Mouse (Mus musculus) liver, embryonic 15.5 days (tissue): Measurements from ENCODE around the gene Tomm20. TPM values are rescaled to one million over a fixed set of nuclear protein-coding genes. Genes with fewer than 3 reads are reported as not detected.
A peak's percentile ranks its signal among the peaks of the same experiment; 100 is the strongest.

Experiments used
- ATAC-seq: fragments of 200-750 bp; cut with Nextera tagmentation; 2 replicates; pipeline ENCODE4 v1.8.0; 2017; ENCODE audit warnings: moderate number of reproducible peaks, mild to moderate bottlenecking, moderate library complexity; ENCODE audit not compliant: insufficient read depth
- H3K27ac ChIP-seq: fragments of 300-500 bp; sonication (generic); replicated peaks from 2 replicates; pipeline ENCODE4 v1.5.1; 2015; ENCODE audit warnings: mild to moderate bottlenecking, inconsistent platforms
- H3K27me3 ChIP-seq: fragments of 300-500 bp; sonication (generic); 2 replicates; pipeline ENCODE4 v1.6.1; 2015; ENCODE audit warnings: mild to moderate bottlenecking, inconsistent platforms
- H3K36me3 ChIP-seq: fragments of 300-500 bp; sonication (generic); replicated peaks from 2 replicates; pipeline ENCODE4 v1.6.1; 2015; ENCODE audit warnings: moderate library complexity, mild to moderate bottlenecking, inconsistent platforms
- H3K4me1 ChIP-seq: fragments of 300-500 bp; sonication (generic); replicated peaks from 2 replicates; pipeline ENCODE4 v1.6.1; 2015; ENCODE audit warnings: inconsistent platforms
- H3K4me2 ChIP-seq: fragments of 300-500 bp; sonication (generic); 2 replicates; pipeline ENCODE4 v1.6.1; 2015; ENCODE audit warnings: moderate library complexity, mild to moderate bottlenecking, inconsistent platforms
- H3K4me3 ChIP-seq: fragments of 300-500 bp; sonication (generic); replicated peaks from 2 replicates; pipeline ENCODE4 v1.5.1; 2015; ENCODE audit warnings: mild to moderate bottlenecking, inconsistent platforms
- H3K9ac ChIP-seq: fragments of 300-500 bp; sonication (generic); 2 replicates; pipeline ENCODE4 v1.6.1; 2015; ENCODE audit warnings: moderate library complexity, mild to moderate bottlenecking, inconsistent platforms
- H3K9me3 ChIP-seq: fragments of 300-500 bp; sonication (generic); replicated peaks from 2 replicates; pipeline ENCODE4 v1.6.1; 2016; ENCODE audit warnings: inconsistent platforms
- WGBS: fragments of 180-500 bp; shearing (Covaris S2); methylation state at CpG from one replicate; pipeline ENCODE4 v1.1.7; 2015; ENCODE audit warnings: mixed read lengths; ENCODE audit not compliant: insufficient replicate concordance; 5-methylcytosine and 5-hydroxymethylcytosine counted together
- polyA plus RNA-seq: library from polyadenylated mRNA; unstranded; fragments of >200 nt; fragmentation: Nextera tagmentation; extraction: Ambion mirVana; gene quantifications from 2 replicates; pipeline ENCODE4 v1.2.1, GENCODE M21; 2015

The Tomm20 gene
- polyA plus RNA-seq, 1 experiment from 2014 or later: 116 TPM

DNA sequence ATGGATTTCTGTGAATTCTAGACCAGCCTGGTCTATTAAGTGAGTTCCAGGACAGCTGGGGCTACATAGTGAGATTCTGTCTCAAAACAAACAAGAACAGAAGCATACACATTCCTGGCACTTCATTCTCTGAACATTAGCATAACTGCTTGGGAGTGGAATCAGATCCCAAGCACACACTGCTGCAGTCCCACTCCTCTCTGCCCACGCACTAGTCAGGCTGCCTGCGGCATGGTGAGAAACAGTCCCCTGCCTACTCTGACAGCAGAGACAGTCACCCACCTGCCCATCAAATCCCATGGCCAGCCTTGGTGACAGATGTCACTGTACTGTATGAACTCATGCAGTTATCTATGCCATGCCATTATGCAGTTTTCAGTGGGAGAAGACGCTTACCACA, 15.9 kb upstream of the Tomm20 start:
- Histone ChIP-seq H3K27ac (no peak overlapping the region), H3K9me3 (no peaks in the 10 kb centered on the region), H3K36me3 (peaks cover 85% of the 10 kb centered on the region), H3K4me3 (no peak overlapping the region), H3K4me1 (no peaks in the 10 kb centered on the region; the same call in 1 of the 2 replicates), H3K27me3 (no peaks in the 10 kb centered on the region), H3K9ac (no peak overlapping the region), H3K4me2 (no peak overlapping the region)
- ATAC-seq: no peak
- WGBS: 88% methylated on average over 3 of the region's 3 CpGs

DNA sequence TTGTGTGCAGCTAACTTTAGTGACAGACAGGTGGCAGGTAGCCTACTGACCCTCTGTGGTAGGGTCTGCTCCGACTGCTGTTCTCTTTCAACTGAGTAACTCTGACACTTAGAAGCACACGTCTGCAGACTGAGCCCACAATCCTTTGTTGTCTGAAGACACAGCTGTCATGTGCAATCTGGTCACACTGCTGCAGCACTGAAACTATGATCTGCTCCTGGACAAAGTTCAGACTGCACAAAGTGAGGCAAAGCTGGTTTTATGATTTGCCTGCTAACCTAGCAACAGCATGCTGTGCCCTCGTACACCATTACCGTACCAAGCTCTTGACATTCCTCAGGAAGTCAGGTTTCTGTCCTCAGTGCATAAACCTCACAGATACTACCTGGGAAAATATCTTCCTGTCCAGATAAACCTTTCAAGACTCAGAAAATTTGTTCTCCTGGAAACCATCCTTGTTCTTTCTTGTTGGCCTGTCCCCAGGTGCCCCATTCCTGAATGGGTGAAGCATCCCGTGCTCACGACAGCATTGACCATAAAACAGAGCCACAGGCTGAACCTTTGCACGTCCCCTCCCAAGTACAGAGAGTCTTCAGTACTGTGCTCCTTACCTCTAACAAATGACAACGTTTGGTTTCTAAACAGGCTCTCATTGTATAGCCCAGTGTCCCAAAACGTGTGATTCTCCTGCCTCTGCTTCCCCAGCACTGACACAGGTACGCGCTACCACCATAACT, 6.4 kb upstream of the Tomm20 start:
- no peak for ATAC-seq
- Histone ChIP-seq H3K27ac (no peak overlapping the region), H3K4me2 (no peak overlapping the region), H3K4me1 (no peaks in the 10 kb centered on the region), H3K27me3 (no peaks in the 10 kb centered on the region), H3K4me3 (no peak overlapping the region), H3K36me3 (peaks cover 82% of the 10 kb centered on the region), H3K9me3 (no peaks in the 10 kb centered on the region), H3K9ac (no peak overlapping the region)
- WGBS: 78% methylated on average over 11 of the region's 11 CpGs

DNA sequence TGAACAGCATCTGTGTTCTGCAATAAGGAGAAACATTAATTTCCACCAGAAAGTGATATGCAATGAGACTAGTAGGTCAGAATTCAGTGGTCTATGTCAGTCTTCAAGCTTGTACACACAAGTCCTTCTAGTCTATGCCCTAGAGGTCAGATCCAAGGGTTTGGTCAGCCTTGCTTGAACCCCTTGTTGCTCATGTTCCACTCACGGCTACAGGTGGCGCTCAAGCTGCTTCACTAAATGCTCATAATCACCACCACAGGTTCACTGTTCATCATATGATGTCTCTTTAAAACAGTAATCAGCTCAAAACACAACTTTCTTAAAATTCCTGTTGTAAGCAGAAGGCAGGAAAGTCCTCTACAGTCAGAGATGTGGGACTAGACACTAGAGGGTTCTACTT, 3.9 kb upstream of the Tomm20 start:
- 68% methylated on average over 2 of the region's 2 CpGs for WGBS
- peaks cover 13% of the 10 kb centered on the region for H3K4me1 ChIP-seq
- no peak overlapping the region for H3K4me2 ChIP-seq
- H3K9me3 ChIP-seq: no peaks in the 10 kb centered on the region
- no peaks in the 10 kb centered on the region for H3K27me3 ChIP-seq
- H3K27ac ChIP-seq: no peak overlapping the region
- peaks cover 57% of the 10 kb centered on the region for H3K36me3 ChIP-seq
- H3K9ac ChIP-seq: no peak overlapping the region
- H3K4me3 ChIP-seq: no peak overlapping the region
- no peak for ATAC-seq

DNA sequence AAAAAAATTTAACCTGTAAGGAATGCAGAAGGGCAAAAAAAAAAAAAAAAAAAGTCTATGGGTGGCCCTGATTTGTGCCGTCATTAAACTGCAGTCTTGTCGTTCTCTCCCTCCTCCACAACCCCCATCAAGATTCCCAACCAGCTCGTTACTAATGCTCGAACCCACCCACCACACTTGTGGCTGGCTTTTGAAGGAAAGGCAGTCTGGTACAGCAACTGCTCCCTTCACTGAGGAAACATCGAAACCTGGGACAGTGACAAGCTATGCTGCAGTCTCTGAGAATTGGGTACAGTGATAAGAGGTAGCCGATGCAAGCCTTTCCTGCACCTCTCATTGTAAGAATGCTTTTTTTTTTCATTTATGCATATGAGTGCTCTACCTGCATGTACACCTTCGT, 800 bp upstream of the Tomm20 start:
- H3K4me2 ChIP-seq: peak overlapping the region; percentile 85
- H3K27ac ChIP-seq: no peak overlapping the region
- no peaks in the 10 kb centered on the region for H3K27me3 ChIP-seq
- no peak overlapping the region for H3K9ac ChIP-seq
- WGBS: 74% methylated on average over 7 of the region's 7 CpGs
- 0 out of 2 replicates have a peak overlapping the region, but pooled peaks have one; percentile 87 for H3K4me3 ChIP-seq
- no peak for ATAC-seq
- no peaks in the 10 kb centered on the region for H3K9me3 ChIP-seq
- H3K36me3 ChIP-seq: peaks cover 36% of the 10 kb centered on the region
- peaks cover 39% of the 10 kb centered on the region for H3K4me1 ChIP-seq

DNA sequence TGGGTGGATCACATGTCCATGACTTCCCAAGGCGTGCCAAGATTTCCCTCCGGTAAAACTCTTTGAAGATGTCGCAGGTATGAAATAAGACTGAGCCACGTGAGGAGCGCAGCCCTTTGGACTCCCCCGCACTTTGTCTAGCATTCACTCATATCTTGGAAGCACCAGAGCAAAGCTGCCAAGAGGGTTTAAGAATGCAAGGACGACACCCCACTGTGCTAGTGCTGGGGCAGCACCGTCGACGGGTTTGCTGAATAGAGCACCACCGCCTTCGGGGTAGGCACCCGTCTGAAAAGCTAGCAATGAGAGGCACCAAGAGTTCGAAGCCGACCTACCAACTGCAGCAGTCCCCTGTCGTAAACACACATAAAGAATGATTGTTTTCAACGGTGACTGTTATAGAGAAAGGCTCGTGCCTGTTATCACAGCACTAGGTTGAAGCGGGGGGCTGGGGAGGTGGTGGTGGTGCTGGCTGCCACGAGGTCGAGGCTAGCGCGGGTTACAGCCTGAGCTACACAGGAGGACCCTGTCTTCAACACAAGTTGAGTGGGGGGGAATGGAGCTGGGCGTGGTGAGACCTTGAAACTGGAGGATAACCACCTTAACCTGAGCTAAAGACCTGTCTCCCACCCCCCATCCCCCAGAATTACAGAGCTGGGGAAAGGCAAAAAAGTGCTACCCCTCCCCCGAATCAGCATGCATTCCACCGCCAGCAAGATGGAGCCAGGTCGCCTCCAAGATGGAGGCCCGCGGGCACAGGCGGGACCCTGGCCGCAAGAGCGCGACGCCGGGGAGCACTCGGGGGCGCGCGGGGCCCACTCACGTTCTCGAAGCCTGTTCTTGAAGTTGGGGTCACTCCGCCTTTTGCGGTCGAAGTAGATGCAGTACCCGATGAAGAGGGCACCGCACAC, 608 bp downstream of the Tomm20 start:
- peak; percentile 54 for ATAC-seq
- H3K9me3 ChIP-seq: no peaks in the 10 kb centered on the region
- H3K4me1 ChIP-seq: peaks cover 39% of the 10 kb centered on the region
- peak overlapping the region; percentile 79 for H3K27ac ChIP-seq
- H3K9ac ChIP-seq: peak overlapping the region; percentile 88
- under 1% methylated on average over 46 of the region's 46 CpGs for WGBS
- H3K27me3 ChIP-seq: no peaks in the 10 kb centered on the region
- peak overlapping the region; percentile 87 for H3K4me3 ChIP-seq
- peaks cover 32% of the 10 kb centered on the region for H3K36me3 ChIP-seq
- H3K4me2 ChIP-seq: peak overlapping the region; percentile 85

DNA sequence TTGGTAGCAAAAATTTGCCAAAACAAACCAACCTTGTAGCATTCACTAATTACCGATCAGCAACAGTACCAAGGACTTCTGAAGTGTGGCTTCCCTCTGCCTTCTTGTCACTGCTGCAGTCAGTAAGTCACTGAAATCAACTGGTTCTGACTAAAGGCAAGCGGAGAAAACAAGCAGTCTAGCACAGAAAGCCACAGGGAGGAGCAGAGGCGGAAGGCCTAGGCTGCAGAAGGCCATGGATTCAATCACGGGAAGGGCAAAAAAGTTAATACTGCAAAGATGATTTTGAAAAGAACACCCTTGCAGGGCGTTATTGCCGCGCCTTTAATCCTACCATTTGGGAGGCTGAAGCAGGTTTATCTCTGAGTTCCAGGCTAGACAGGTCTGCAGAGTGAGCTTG, 2.1 kb downstream of the Tomm20 start:
- 45% methylated on average over 7 of the region's 7 CpGs for WGBS
- peak overlapping the region; percentile 85 for H3K4me2 ChIP-seq
- no peak for ATAC-seq
- no peaks in the 10 kb centered on the region for H3K27me3 ChIP-seq
- H3K9me3 ChIP-seq: no peaks in the 10 kb centered on the region
- peaks cover 36% of the 10 kb centered on the region for H3K36me3 ChIP-seq
- peaks cover 39% of the 10 kb centered on the region for H3K4me1 ChIP-seq
- no peak overlapping the region; the same call in 1 of the 2 replicates for H3K27ac ChIP-seq
- H3K9ac ChIP-seq: peak overlapping the region; percentile 9; the same call in 1 of the 2 replicates
- peak overlapping the region; percentile 87 for H3K4me3 ChIP-seq

DNA sequence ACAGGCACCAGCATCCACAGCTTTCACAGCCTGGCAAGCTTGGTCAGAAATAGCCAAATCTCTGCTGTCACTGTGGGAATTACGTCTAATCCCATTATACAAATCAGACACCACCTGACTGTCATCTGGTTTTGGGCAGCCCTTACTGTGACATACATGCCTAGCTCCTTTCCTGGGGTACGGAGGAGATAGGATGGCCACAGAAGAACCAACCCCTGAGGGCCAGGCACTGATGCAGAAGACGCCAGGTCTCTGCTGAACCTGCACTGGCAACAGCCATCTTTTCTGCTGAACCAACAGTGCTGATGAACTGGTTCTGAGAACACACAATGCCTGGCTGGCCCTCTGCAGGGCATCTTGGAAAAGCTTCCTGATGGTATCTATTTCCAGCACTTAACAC, 8.3 kb downstream of the Tomm20 start:
- H3K27ac ChIP-seq: no peak overlapping the region
- H3K9me3 ChIP-seq: no peaks in the 10 kb centered on the region
- no peak overlapping the region for H3K4me2 ChIP-seq
- peaks cover 14% of the 10 kb centered on the region for H3K4me1 ChIP-seq
- WGBS: 79% methylated on average over 3 of the region's 3 CpGs
- no peak overlapping the region for H3K9ac ChIP-seq
- no peaks in the 10 kb centered on the region for H3K27me3 ChIP-seq
- H3K36me3 ChIP-seq: peaks cover 82% of the 10 kb centered on the region
- no peak for ATAC-seq
- H3K4me3 ChIP-seq: no peak overlapping the region

DNA sequence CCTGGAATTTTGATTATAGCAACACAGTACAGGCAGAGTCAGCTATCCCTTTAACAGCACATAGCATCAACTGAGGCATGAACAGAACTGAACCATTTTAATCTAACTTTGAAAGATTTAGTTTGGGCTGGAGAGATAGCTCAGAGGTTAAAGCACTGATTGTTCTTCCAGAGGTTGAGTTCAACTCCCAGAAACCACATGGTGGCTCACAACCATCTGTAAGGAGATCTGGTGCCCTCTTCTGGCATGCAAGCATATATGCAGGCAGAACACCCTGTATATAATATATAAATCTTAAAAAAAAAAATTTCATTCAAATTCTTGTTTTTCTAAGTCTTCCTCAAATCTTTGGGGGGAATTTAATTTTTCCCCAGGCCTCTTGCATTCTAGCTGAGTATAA, 9.7 kb downstream of the Tomm20 start:
- no peaks in the 10 kb centered on the region for H3K27me3 ChIP-seq
- no peak overlapping the region for H3K4me2 ChIP-seq
- ATAC-seq: no peak
- peaks cover 17% of the 10 kb centered on the region for H3K4me1 ChIP-seq
- H3K27ac ChIP-seq: no peak overlapping the region
- H3K9me3 ChIP-seq: no peaks in the 10 kb centered on the region
- H3K9ac ChIP-seq: no peak overlapping the region
- no peak overlapping the region for H3K4me3 ChIP-seq
- peaks cover 90% of the 10 kb centered on the region for H3K36me3 ChIP-seq

DNA sequence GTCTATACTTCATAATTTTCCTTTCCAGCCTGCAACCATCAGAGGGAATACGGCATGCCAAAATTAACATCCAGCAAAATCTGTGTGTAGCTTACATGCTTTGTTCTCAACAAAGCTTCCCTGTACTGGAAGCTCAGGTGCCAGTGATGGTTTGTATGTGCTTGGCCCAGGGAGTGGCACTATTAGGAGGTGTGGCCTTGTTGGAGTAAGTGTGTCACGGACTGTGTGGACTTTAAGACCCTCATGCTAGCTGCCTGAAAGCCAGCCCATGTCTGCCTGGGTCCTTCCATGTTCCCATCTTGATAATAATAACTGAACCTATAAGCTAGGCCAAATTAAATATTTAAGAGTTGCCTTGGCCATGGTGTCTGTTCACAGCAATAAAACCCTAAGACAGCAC, 10.3 kb downstream of the Tomm20 start:
- no peak for ATAC-seq
- peaks cover 92% of the 10 kb centered on the region for H3K36me3 ChIP-seq

DNA sequence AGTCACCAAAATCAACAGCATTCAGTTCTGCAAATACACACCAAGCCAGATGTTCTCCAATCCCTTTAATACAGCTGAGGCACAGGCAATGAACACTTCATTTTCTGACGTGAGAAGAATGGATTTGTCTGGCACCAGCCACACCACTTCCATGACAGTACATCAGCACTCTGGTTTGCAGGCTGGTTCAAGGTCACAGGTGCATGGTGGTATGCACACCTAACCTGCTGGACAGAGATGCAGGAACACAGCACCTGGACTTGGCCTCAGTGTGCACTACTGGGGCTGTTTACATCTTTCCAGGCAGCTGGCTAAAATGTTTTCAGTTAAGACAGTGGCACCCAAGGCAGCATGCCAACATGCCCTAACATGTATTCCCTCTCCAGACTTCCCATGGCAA, 13.0 kb downstream of the Tomm20 start:
- Histone ChIP-seq H3K36me3 (peaks cover 72% of the 10 kb centered on the region), H3K27ac (0 out of 2 replicates have a peak overlapping the region, but pooled peaks have one; percentile 38), H3K9me3 (no peaks in the 10 kb centered on the region)

More for the DNA sequence above, 10.3 kb downstream of the Tomm20 start:
- H3K4me3 ChIP-seq: no peak overlapping the region
- H3K9me3 ChIP-seq: no peaks in the 10 kb centered on the region
- H3K4me2 ChIP-seq: no peak overlapping the region
- 86% methylated on average over 2 of the region's 2 CpGs for WGBS
- no peak overlapping the region for H3K27ac ChIP-seq
- peaks cover 17% of the 10 kb centered on the region for H3K4me1 ChIP-seq
- no peaks in the 10 kb centered on the region for H3K27me3 ChIP-seq
- H3K9ac ChIP-seq: no peak overlapping the region

DNA sequence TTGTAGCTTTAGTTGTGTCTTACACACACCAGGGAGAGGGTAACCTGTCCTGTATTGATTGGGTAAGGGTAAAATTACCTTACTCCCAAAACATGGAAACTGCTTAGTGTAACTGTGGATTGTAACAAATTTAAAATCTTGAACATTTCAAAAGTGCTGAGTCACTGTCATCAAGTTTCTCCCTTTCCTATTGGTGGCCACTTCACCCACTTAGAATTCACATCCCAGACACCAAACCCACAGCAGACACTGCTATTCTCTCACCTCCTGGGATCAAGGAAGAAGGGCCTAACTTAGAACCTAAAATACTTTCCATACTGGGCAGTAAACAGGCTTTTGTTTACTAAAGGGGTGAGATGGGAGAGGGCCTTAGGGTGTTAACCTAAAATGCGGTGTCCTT, 13.4 kb downstream of the Tomm20 start:
- H3K4me1 ChIP-seq: peaks cover 33% of the 10 kb centered on the region
- H3K9ac ChIP-seq: peak overlapping the region; percentile 11; the same call in 1 of the 2 replicates
- H3K4me3 ChIP-seq: no peak overlapping the region
- no peak for ATAC-seq
- H3K27ac ChIP-seq: peak overlapping the region; percentile 38; the same call in 1 of the 2 replicates
- no peaks in the 10 kb centered on the region for H3K27me3 ChIP-seq
- H3K4me2 ChIP-seq: no peak overlapping the region
- peaks cover 68% of the 10 kb centered on the region for H3K36me3 ChIP-seq
- no peaks in the 10 kb centered on the region for H3K9me3 ChIP-seq
- 91% methylated on average over 1 of the region's 1 CpGs for WGBS

More for the DNA sequence above, 13.0 kb downstream of the Tomm20 start:
- 66% methylated on average over 1 of the region's 1 CpGs for WGBS
- no peak for ATAC-seq
- no peak overlapping the region for H3K4me3 ChIP-seq
- peaks cover 33% of the 10 kb centered on the region for H3K4me1 ChIP-seq
- H3K9ac ChIP-seq: peak overlapping the region; percentile 11; the same call in 1 of the 2 replicates
- no peaks in the 10 kb centered on the region for H3K27me3 ChIP-seq
- H3K4me2 ChIP-seq: no peak overlapping the region
